Mouse (Mus musculus) testis, adult 2 months (tissue): ENCODE results near the gene Tcap.

Experiments used
- CTCF ChIP-seq: fragments of 200-500 bp; IDR thresholded peaks from 2 replicates; pipeline ENCODE4 v1.5.1; 2012; ENCODE audit warnings: low read depth, mild to moderate bottlenecking, inconsistent platforms, low read length, moderate library complexity; ENCODE audit not compliant: control insufficient read depth, insufficient read depth, insufficient replicate concordance
- POLR2A ChIP-seq: fragments of 200-500 bp; IDR thresholded peaks from 2 replicates; pipeline ENCODE4 v1.6.1; 2012; ENCODE audit warnings: low read depth, mild to moderate bottlenecking, inconsistent platforms, low read length, moderate library complexity; ENCODE audit not compliant: control insufficient read depth

- TF ChIP-seq CTCF (no peak), POLR2A (no peak)
Measured at GRCm38 (mm10) chr11:98409341-98409822, 25.8 kb downstream of the Tcap start.
